Mouse (Mus musculus) liver, postnatal 0 days (tissue): ENCODE data around the gene Cxcl10. TPM values are rescaled to one million over a fixed set of nuclear protein-coding genes. Genes with fewer than 3 reads are reported as not detected.

ENCODE experiments used
- ATAC-seq: fragments of 200-750 bp; cut with Nextera tagmentation; 2 replicates; pipeline ENCODE4 v1.8.0; 2017; ENCODE audit warnings: mild to moderate bottlenecking, moderate library complexity
- DNase-seq: peaks from one replicate; pipeline ENCODE4 v3.0.0-alpha.2; 2016
- H3K27ac ChIP-seq: fragments of 300-500 bp; sonication (generic); 2 replicates; pipeline ENCODE4 v1.5.1; 2014; ENCODE audit warnings: antibody characterized with exemption, moderate library complexity, mild to moderate bottlenecking, low read depth
- H3K27me3 ChIP-seq: fragments of 300-500 bp; sonication (generic); 2 replicates; pipeline ENCODE4 v1.6.1; 2014; ENCODE audit warnings: low read length, control low read depth, mixed read lengths; ENCODE audit not compliant: insufficient read depth
- H3K36me3 ChIP-seq: fragments of 300-500 bp; sonication (generic); replicated peaks from 2 replicates; pipeline ENCODE4 v1.6.1; 2014; ENCODE audit warnings: mild to moderate bottlenecking, control low read depth, low read length, moderate library complexity, mixed read lengths; ENCODE audit not compliant: insufficient read depth
- H3K4me1 ChIP-seq: fragments of 300-500 bp; sonication (generic); 2 replicates; pipeline ENCODE4 v1.6.1; 2014; ENCODE audit warnings: antibody characterized with exemption, mild to moderate bottlenecking, control low read depth; ENCODE audit not compliant: insufficient read depth
- H3K4me2 ChIP-seq: fragments of 300-500 bp; sonication (generic); 2 replicates; pipeline ENCODE4 v1.6.1; 2014; ENCODE audit warnings: low read depth, mild to moderate bottlenecking, low read length, moderate library complexity, mixed read lengths
- H3K4me3 ChIP-seq: fragments of 300-500 bp; sonication (generic); 2 replicates; pipeline ENCODE4 v1.5.1; 2014; ENCODE audit warnings: low read depth, low read length
- H3K9ac ChIP-seq: fragments of 300-500 bp; sonication (generic); replicated peaks from 2 replicates; pipeline ENCODE4 v1.6.1; 2014; ENCODE audit warnings: mild to moderate bottlenecking, moderate library complexity
- H3K9me3 ChIP-seq: fragments of 300-500 bp; sonication (generic); 2 replicates; pipeline ENCODE4 v1.6.1; 2016; ENCODE audit warnings: mild to moderate bottlenecking, control low read depth, low read length, mixed read lengths
- CTCF ChIP-seq: sonication (generic); IDR thresholded peaks from 2 replicates; pipeline ENCODE4 v1.5.1; 2016; ENCODE audit warnings: antibody characterized with exemption, low read depth
- EP300 ChIP-seq: IDR thresholded peaks from 2 replicates; pipeline ENCODE4 v1.6.1; 2016; ENCODE audit warnings: antibody characterized with exemption, low read depth, mild to moderate bottlenecking
- WGBS: fragments of 180-500 bp; shearing (Covaris S2); extraction: QIAGEN DNeasy Blood & Tissue Kit; methylation state at CpG from one replicate; pipeline ENCODE4 v1.1.7; 2014; ENCODE audit not compliant: insufficient replicate concordance; 5-methylcytosine and 5-hydroxymethylcytosine counted together
- polyA plus RNA-seq: library from polyadenylated mRNA; unstranded; fragments of >200 nt; fragmentation: Nextera tagmentation; extraction: Ambion mirVana; gene quantifications from 2 replicates; pipeline ENCODE4 v1.2.1, GENCODE M21; 2015

The Cxcl10 gene
- polyA plus RNA-seq, 1 experiment from 2014 or later: 7.5 TPM

- Histone ChIP-seq H3K4me2 (no peak overlapping the region), H3K9ac (no peak overlapping the region), H3K9me3 (no peaks in the 10 kb centered on the region), H3K4me1 (no peaks in the 10 kb centered on the region), H3K27ac (no peak overlapping the region), H3K4me3 (no peak overlapping the region), H3K36me3 (peaks cover 50% of the 10 kb centered on the region), H3K27me3 (no peaks in the 10 kb centered on the region)
- ATAC-seq: no peak
- DNase-seq: no peak
- TF ChIP-seq CTCF (no peak), EP300 (no peak)
- WGBS: 80% methylated on average over 13 of the region's 13 CpGs
Measured at GRCm38 (mm10) chr5:92302149-92302840, 46.4 kb downstream of the Cxcl10 start.

Other genes starting within 250 kb of the Cxcl10 start
- 22.0 and 22.2 TPM in 2 replicates for gene Uso1, start 211.0 kb downstream of the Cxcl10 start, polyA plus RNA-seq
- not detected in 2 replicates for gene U90926, start 133.5 kb downstream of the Cxcl10 start, polyA plus RNA-seq
- gene Ppef2, start 92.6 kb downstream of the Cxcl10 start, polyA plus RNA-seq: 0.15 TPM in 1 of 2 replicates, not detected in the other
- 6.1 and 7.5 TPM in 2 replicates for gene Naaa, start 70.7 kb downstream of the Cxcl10 start, polyA plus RNA-seq
- 13.1 and 13.4 TPM in 2 replicates for gene Sdad1, start 38.4 kb downstream of the Cxcl10 start, polyA plus RNA-seq
- gene Cxcl9, start 20.8 kb downstream of the Cxcl10 start, polyA plus RNA-seq: 0.20 and 0.35 TPM in 2 replicates
- gene Art3, start 17.1 kb downstream of the Cxcl10 start, polyA plus RNA-seq: 2.3 and 4.0 TPM in 2 replicates
- 14.4 and 15.2 TPM in 2 replicates for gene Nup54, start 86.3 kb upstream of the Cxcl10 start, polyA plus RNA-seq
- gene Scarb2, start 157.9 kb upstream of the Cxcl10 start, polyA plus RNA-seq: 16.3 and 16.5 TPM in 2 replicates
- 8.4 and 9.8 TPM in 2 replicates for gene Fam47e, start 206.2 kb upstream of the Cxcl10 start, polyA plus RNA-seq